Mouse (Mus musculus) liver, embryonic 11.5 days (tissue): ENCODE data around the gene Olfr1047. TPM values are rescaled to one million over a fixed set of nuclear protein-coding genes. Genes with fewer than 3 reads are reported as not detected.
"Not testable (repeated sequence)": the region's sequence is repeated elsewhere in the genome, so short reads cannot be mapped to it uniquely, and the experiment has no call there.

Experiments used
- ATAC-seq: fragments of 200-750 bp; cut with Nextera tagmentation; replicated peaks from 2 replicates; pipeline ENCODE4 v1.8.0; 2017; ENCODE audit warnings: moderate number of reproducible peaks, mild to moderate bottlenecking, moderate TSS enrichment, moderate library complexity; ENCODE audit not compliant: low FRiP score
- DNase-seq: peaks from one replicate; pipeline ENCODE4 v3.0.0-alpha.2; 2017; ENCODE audit warnings: low spot score
- H3K27ac ChIP-seq: fragments of 300-500 bp; sonication (generic); 2 replicates; pipeline ENCODE4 v1.5.1; 2014; ENCODE audit warnings: mild to moderate bottlenecking, low read depth, low read length, control low read depth
- H3K27me3 ChIP-seq: fragments of 300-500 bp; sonication (generic); replicated peaks from 2 replicates; pipeline ENCODE4 v1.6.1; 2014; ENCODE audit warnings: low read length, mixed read lengths; ENCODE audit not compliant: control insufficient read depth, insufficient read depth
- H3K36me3 ChIP-seq: fragments of 300-500 bp; sonication (generic); 2 replicates; pipeline ENCODE4 v1.6.1; 2014; ENCODE audit warnings: mild to moderate bottlenecking, low read length, moderate library complexity, mixed read lengths; ENCODE audit not compliant: control insufficient read depth, insufficient read depth
- H3K4me1 ChIP-seq: fragments of 300-500 bp; sonication (generic); replicated peaks from 2 replicates; pipeline ENCODE4 v1.6.1; 2014; ENCODE audit warnings: low read length, mixed read lengths; ENCODE audit not compliant: control insufficient read depth, insufficient read depth
- H3K4me2 ChIP-seq: fragments of 300-500 bp; sonication (generic); 2 replicates; pipeline ENCODE4 v1.6.1; 2014; ENCODE audit warnings: mild to moderate bottlenecking, control low read depth, moderate library complexity
- H3K4me3 ChIP-seq: fragments of 300-500 bp; sonication (generic); 2 replicates; pipeline ENCODE4 v1.5.1; 2014; ENCODE audit warnings: low read depth, low read length, control low read depth
- H3K9ac ChIP-seq: fragments of 300-500 bp; sonication (generic); 2 replicates; pipeline ENCODE4 v1.6.1; 2014; ENCODE audit warnings: low read depth, low read length, control low read depth
- H3K9me3 ChIP-seq: fragments of 300-500 bp; sonication (generic); 2 replicates; pipeline ENCODE4 v1.6.1; 2016; ENCODE audit warnings: low read length, inconsistent platforms, mixed read lengths; ENCODE audit not compliant: control insufficient read depth
- WGBS: fragments of 180-500 bp; shearing (Covaris S2); extraction: QIAGEN DNeasy Blood & Tissue Kit; methylation state at CpG from one replicate; pipeline ENCODE4 v1.1.7; 2014; 5-methylcytosine and 5-hydroxymethylcytosine counted together
- polyA plus RNA-seq: library from polyadenylated mRNA; unstranded; fragments of >200 nt; fragmentation: Nextera tagmentation; extraction: Ambion mirVana; gene quantifications from 2 replicates; pipeline ENCODE4 v1.2.1, GENCODE M21; 2014

The Olfr1047 gene
- polyA plus RNA-seq = not detected in 2 replicates

- Histone ChIP-seq H3K27me3 (no peaks in the 10 kb centered on the region), H3K4me3 (no peak within 1 kb of the TSS), H3K36me3 (no peaks in the 10 kb centered on the region), H3K4me2 (no peak within 1 kb of the TSS), H3K27ac (no peak within 1 kb of the TSS), H3K4me1 (no peaks in the 10 kb centered on the region), H3K9ac (no peak within 1 kb of the TSS), H3K9me3 (no peaks in the 10 kb centered on the region)
- no peak for DNase-seq
- no peak for ATAC-seq
- WGBS = 90% methylated on average over 1 of the region's 1 CpGs
Measured at GRCm38 (mm10) chr2:86231301-86231700, at the start of gene Olfr1047. Olfr1047 (minus strand) TSS chr2:86231401.

- H3K9ac ChIP-seq, H3K27me3 ChIP-seq, H3K36me3 ChIP-seq, H3K4me1 ChIP-seq, H3K4me2 ChIP-seq, H3K4me3 ChIP-seq, H3K9me3 ChIP-seq, DNase-seq, ATAC-seq, H3K27ac ChIP-seq: not testable (repeated sequence)
Measured at GRCm38 (mm10) chr2:86278988-86279387, 47.8 kb upstream of the Olfr1047 start, which contains the start of gene Olfr1051. Olfr1051 (minus strand) TSS chr2:86279088.

- not testable (repeated sequence) for H3K4me1 ChIP-seq, H3K4me2 ChIP-seq
Measured at GRCm38 (mm10) chr2:86258228-86258627, 27.0 kb upstream of the Olfr1047 start, which contains the start of gene Olfr1049. Olfr1049 (minus strand) TSS chr2:86258328.

GRCm38 (mm10) chr2:86240189-86240588 is 9.0 kb upstream of the Olfr1047 start, which contains the start of gene Olfr1048:
Olfr1048 (minus strand) TSS chr2:86240289.
- Histone ChIP-seq H3K9ac (no peak within 1 kb of the TSS), H3K27me3 (no peaks in the 10 kb centered on the region), H3K4me2 (no peak within 1 kb of the TSS), H3K36me3 (no peaks in the 10 kb centered on the region), H3K9me3 (no peaks in the 10 kb centered on the region), H3K27ac (no peak within 1 kb of the TSS), H3K4me3 (no peak within 1 kb of the TSS), H3K4me1 (no peaks in the 10 kb centered on the region)
- DNase-seq (no peak), ATAC-seq (no peak)

More at GRCm38 (mm10) chr2:86258228-86258627, 27.0 kb upstream of the Olfr1047 start, which contains the start of gene Olfr1049:
- H3K9me3 ChIP-seq, H3K27me3 ChIP-seq, H3K9ac ChIP-seq, ATAC-seq, H3K27ac ChIP-seq, H3K36me3 ChIP-seq, DNase-seq, H3K4me3 ChIP-seq: not testable (repeated sequence)

- ATAC-seq (no peak), DNase-seq (no peak)
- Histone ChIP-seq H3K9me3 (no peaks in the 10 kb centered on the region), H3K27me3 (no peaks in the 10 kb centered on the region), H3K4me3 (no peak within 1 kb of the TSS), H3K4me2 (no peak within 1 kb of the TSS), H3K9ac (no peak within 1 kb of the TSS), H3K36me3 (no peaks in the 10 kb centered on the region), H3K4me1 (no peaks in the 10 kb centered on the region), H3K27ac (no peak within 1 kb of the TSS)
- 63% methylated on average over 2 of the region's 2 CpGs for WGBS
Measured at GRCm38 (mm10) chr2:86219214-86219613, 12.0 kb downstream of the Olfr1047 start, which contains the start of gene Olfr1046. Olfr1046 (minus strand) TSS chr2:86219314.

- DNase-seq (no peak), ATAC-seq (no peak)
- Histone ChIP-seq H3K36me3 (no peaks in the 10 kb centered on the region), H3K9me3 (no peaks in the 10 kb centered on the region), H3K4me3 (no peak within 1 kb of the TSS), H3K27ac (no peak within 1 kb of the TSS), H3K9ac (no peak within 1 kb of the TSS), H3K27me3 (no peaks in the 10 kb centered on the region), H3K4me2 (no peak within 1 kb of the TSS), H3K4me1 (no peaks in the 10 kb centered on the region)
Measured at GRCm38 (mm10) chr2:86202909-86203308, 28.3 kb downstream of the Olfr1047 start, which contains the start of gene Olfr1045. Olfr1045 (minus strand) TSS chr2:86203009.

GRCm38 (mm10) chr2:86195863-86196262 is 35.3 kb downstream of the Olfr1047 start:
- no peaks in the 10 kb centered on the region for H3K27me3 ChIP-seq
- H3K9ac ChIP-seq = no peak overlapping the region
- no peak for DNase-seq
- no peak overlapping the region for H3K4me3 ChIP-seq
- no peaks in the 10 kb centered on the region for H3K9me3 ChIP-seq
- H3K27ac ChIP-seq = no peak overlapping the region
- no peaks in the 10 kb centered on the region for H3K36me3 ChIP-seq
- H3K4me2 ChIP-seq = no peak overlapping the region
- 37% methylated on average over 1 of the region's 1 CpGs for WGBS
- H3K4me1 ChIP-seq = no peaks in the 10 kb centered on the region
- ATAC-seq = no peak

GRCm38 (mm10) chr2:86185583-86185982 is 45.6 kb downstream of the Olfr1047 start, which contains the start of gene Olfr52:
Olfr52 (minus strand) TSS chr2:86185683.
- Histone ChIP-seq H3K9me3 (no peaks in the 10 kb centered on the region), H3K4me3 (no peak within 1 kb of the TSS), H3K9ac (no peak within 1 kb of the TSS), H3K27me3 (no peaks in the 10 kb centered on the region), H3K36me3 (no peaks in the 10 kb centered on the region), H3K4me2 (no peak within 1 kb of the TSS), H3K4me1 (no peaks in the 10 kb centered on the region), H3K27ac (no peak within 1 kb of the TSS)
- DNase-seq = no peak
- no peak for ATAC-seq

GRCm38 (mm10) chr2:86179950-86180349 is 51.3 kb downstream of the Olfr1047 start:
- Histone ChIP-seq H3K4me1 (no peaks in the 10 kb centered on the region), H3K4me3 (no peak overlapping the region), H3K9me3 (no peaks in the 10 kb centered on the region), H3K36me3 (no peaks in the 10 kb centered on the region), H3K4me2 (no peak overlapping the region), H3K27me3 (no peaks in the 10 kb centered on the region), H3K27ac (no peak overlapping the region), H3K9ac (no peak overlapping the region)
- 72% methylated on average over 3 of the region's 3 CpGs for WGBS
- DNase-seq = no peak
- no peak for ATAC-seq
